Mouse (Mus musculus) neural tube, embryonic 15.5 days (tissue): ENCODE measurements around the gene Slc1a1. TPM values are rescaled to one million over a fixed set of nuclear protein-coding genes. Genes with fewer than 3 reads are reported as not detected.

Experiments used
- ATAC-seq: fragments of 200-750 bp; cut with Nextera tagmentation; 2 replicates; pipeline ENCODE4 v1.8.0; 2017; ENCODE audit warnings: mild to moderate bottlenecking, moderate TSS enrichment, moderate library complexity; ENCODE audit not compliant: low FRiP score
- H3K27ac ChIP-seq: fragments of 300-500 bp; sonication (generic); replicated peaks from 2 replicates; pipeline ENCODE4 v1.5.1; 2015; ENCODE audit warnings: mild to moderate bottlenecking, inconsistent platforms
- H3K27me3 ChIP-seq: fragments of 300-500 bp; sonication (generic); replicated peaks from 2 replicates; pipeline ENCODE4 v1.6.1; 2015; ENCODE audit warnings: inconsistent platforms
- H3K36me3 ChIP-seq: fragments of 300-500 bp; sonication (generic); 2 replicates; pipeline ENCODE4 v1.6.1; 2015; ENCODE audit warnings: inconsistent platforms
- H3K4me1 ChIP-seq: fragments of 300-500 bp; sonication (generic); 2 replicates; pipeline ENCODE4 v1.6.1; 2015; ENCODE audit warnings: inconsistent platforms
- H3K4me2 ChIP-seq: fragments of 300-500 bp; sonication (generic); 2 replicates; pipeline ENCODE4 v1.6.1; 2015; ENCODE audit warnings: inconsistent platforms, mild to moderate bottlenecking, moderate library complexity
- H3K4me3 ChIP-seq: fragments of 300-500 bp; sonication (generic); replicated peaks from 2 replicates; pipeline ENCODE4 v1.5.1; 2015; ENCODE audit warnings: mild to moderate bottlenecking, inconsistent platforms
- H3K9ac ChIP-seq: fragments of 300-500 bp; sonication (generic); replicated peaks from 2 replicates; pipeline ENCODE4 v1.6.1; 2015; ENCODE audit warnings: mild to moderate bottlenecking, inconsistent platforms
- H3K9me3 ChIP-seq: fragments of 300-500 bp; sonication (generic); replicated peaks from 2 replicates; pipeline ENCODE4 v1.6.1; 2016; ENCODE audit warnings: inconsistent platforms
- WGBS: fragments of 180-500 bp; shearing (Covaris S2); methylation state at CpG from one replicate; pipeline ENCODE4 v1.1.7; 2015; ENCODE audit warnings: mixed read lengths; 5-methylcytosine and 5-hydroxymethylcytosine counted together
- polyA plus RNA-seq: library from polyadenylated mRNA; unstranded; fragments of >200 nt; fragmentation: Nextera tagmentation; extraction: Ambion mirVana; gene quantifications from 2 replicates; pipeline ENCODE4 v1.2.1, GENCODE M21; 2015

The Slc1a1 gene
- 49.5 and 57.3 TPM in 2 replicates for polyA plus RNA-seq

DNA sequence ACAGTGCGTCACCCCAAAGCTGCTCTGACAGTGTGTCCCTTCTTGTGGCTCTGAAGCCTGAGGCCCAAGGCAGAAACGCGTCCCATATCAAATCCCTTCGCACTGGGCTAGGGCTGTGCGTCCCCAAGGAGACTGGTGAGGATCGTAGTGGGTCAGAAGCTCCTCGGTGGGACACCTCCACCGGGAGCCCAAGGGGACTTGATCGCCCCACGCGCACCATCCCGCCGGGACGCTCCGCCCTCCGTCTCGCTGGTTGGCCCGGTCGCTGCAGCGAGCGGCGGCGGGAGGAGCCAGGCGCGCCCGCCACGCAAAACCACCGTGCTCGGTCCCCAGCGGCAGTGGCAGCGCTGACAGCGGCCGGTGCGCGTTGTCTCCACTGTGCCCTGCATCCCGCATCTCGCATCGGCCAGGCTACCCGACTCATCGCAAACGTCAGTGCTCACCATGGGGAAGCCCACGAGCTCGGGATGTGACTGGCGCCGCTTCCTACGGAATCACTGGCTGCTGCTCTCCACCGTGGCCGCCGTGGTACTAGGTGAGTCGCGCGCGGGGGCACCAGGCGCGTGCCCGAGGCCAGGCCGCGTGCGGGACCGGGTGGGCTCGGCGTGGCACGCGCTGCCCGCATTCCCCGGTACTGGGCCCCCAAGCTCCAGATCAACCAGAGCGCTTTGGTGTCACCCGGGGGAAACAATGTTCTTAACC is at the start of gene Slc1a1:
Slc1a1 (plus strand) TSS at position 252 of the 702 bp plus-strand sequence.
- H3K27me3 ChIP-seq: no peaks in the 10 kb centered on the region
- peak within 1 kb of the TSS; percentile 61 for H3K4me3 ChIP-seq
- peak within 1 kb of the TSS; percentile 85 for H3K4me2 ChIP-seq
- H3K36me3 ChIP-seq: no peaks in the 10 kb centered on the region; the same call in 1 of the 2 replicates
- peaks cover 21% of the 10 kb centered on the region for H3K4me1 ChIP-seq
- no peaks in the 10 kb centered on the region for H3K9me3 ChIP-seq
- under 1% methylated on average over 67 of the region's 68 CpGs for WGBS
- H3K27ac ChIP-seq: peak within 1 kb of the TSS; percentile 85
- peak; percentile 94 for ATAC-seq
- H3K9ac ChIP-seq: peak within 1 kb of the TSS; percentile 64

- Histone ChIP-seq H3K9ac (no peak overlapping the region), H3K9me3 (no peaks in the 10 kb centered on the region), H3K4me2 (no peak overlapping the region), H3K27me3 (no peaks in the 10 kb centered on the region), H3K4me1 (no peaks in the 10 kb centered on the region), H3K36me3 (no peaks in the 10 kb centered on the region), H3K27ac (no peak overlapping the region), H3K4me3 (no peak overlapping the region)
- ATAC-seq: no peak
- 78% methylated on average over 1 of the region's 1 CpGs for WGBS
Observed at GRCm38 (mm10) chr19:28790196-28790595, 44.7 kb upstream of the Slc1a1 start.

GRCm38 (mm10) chr19:28793307-28793706 is 41.5 kb upstream of the Slc1a1 start:
- no peaks in the 10 kb centered on the region for H3K27me3 ChIP-seq
- H3K4me3 ChIP-seq: no peak overlapping the region
- no peak overlapping the region for H3K4me2 ChIP-seq
- 0 out of 2 replicates have a peak, but pooled peaks cover 2% of the 10 kb centered on the region for H3K4me1 ChIP-seq
- no peak for ATAC-seq
- H3K36me3 ChIP-seq: no peaks in the 10 kb centered on the region
- H3K9ac ChIP-seq: no peak overlapping the region
- no peaks in the 10 kb centered on the region for H3K9me3 ChIP-seq
- H3K27ac ChIP-seq: no peak overlapping the region
- WGBS: 88% methylated on average over 2 of the region's 2 CpGs

DNA sequence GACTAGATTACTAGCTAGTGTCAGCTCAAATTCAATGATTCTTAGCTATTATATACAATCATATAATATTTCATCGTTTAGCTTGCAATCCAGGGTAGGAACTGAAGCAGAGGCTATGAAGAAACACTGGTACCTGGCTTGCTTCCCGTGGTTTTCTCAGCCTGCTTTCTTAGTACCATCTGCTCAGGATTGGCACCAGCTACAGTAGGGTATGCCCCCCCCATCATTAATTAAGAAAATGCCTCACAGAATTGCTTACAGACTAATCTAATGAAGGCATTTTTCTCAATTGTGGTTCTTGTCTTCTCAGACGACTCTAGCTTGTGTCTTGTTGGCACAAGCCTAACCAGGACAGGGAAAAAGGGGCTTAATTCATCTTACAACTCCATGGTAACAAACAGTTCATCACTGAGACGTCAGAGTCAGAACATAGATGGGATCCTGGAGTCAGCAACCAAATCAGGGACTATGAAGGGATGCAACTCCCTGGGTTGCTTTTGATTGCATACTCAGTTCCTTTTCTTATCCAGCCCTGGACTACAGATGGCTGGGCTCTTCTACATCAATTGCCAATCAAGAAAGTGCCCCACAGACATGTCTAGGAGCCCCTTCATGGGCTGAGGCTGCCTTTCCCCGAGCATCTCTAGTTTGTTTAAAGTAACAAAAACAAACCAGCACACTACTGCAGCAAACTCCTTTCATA is 38.6 kb upstream of the Slc1a1 start:
- Histone ChIP-seq H3K4me2 (no peak overlapping the region), H3K27ac (no peak overlapping the region), H3K4me1 (0 out of 2 replicates have a peak, but pooled peaks cover 2% of the 10 kb centered on the region), H3K4me3 (no peak overlapping the region), H3K9ac (no peak overlapping the region), H3K36me3 (no peaks in the 10 kb centered on the region), H3K27me3 (no peaks in the 10 kb centered on the region), H3K9me3 (no peaks in the 10 kb centered on the region)
- no peak for ATAC-seq
- WGBS: 56% methylated on average over 5 of the region's 5 CpGs

GRCm38 (mm10) chr19:28796966-28797365 is 37.9 kb upstream of the Slc1a1 start:
- no peak overlapping the region for H3K4me3 ChIP-seq
- WGBS: 40% methylated on average over 1 of the region's 1 CpGs
- H3K9ac ChIP-seq: no peak overlapping the region
- H3K9me3 ChIP-seq: no peaks in the 10 kb centered on the region
- no peaks in the 10 kb centered on the region for H3K36me3 ChIP-seq
- no peak overlapping the region for H3K27ac ChIP-seq
- H3K27me3 ChIP-seq: no peaks in the 10 kb centered on the region
- 0 out of 2 replicates have a peak, but pooled peaks cover 2% of the 10 kb centered on the region for H3K4me1 ChIP-seq
- no peak overlapping the region for H3K4me2 ChIP-seq
- no peak for ATAC-seq

DNA sequence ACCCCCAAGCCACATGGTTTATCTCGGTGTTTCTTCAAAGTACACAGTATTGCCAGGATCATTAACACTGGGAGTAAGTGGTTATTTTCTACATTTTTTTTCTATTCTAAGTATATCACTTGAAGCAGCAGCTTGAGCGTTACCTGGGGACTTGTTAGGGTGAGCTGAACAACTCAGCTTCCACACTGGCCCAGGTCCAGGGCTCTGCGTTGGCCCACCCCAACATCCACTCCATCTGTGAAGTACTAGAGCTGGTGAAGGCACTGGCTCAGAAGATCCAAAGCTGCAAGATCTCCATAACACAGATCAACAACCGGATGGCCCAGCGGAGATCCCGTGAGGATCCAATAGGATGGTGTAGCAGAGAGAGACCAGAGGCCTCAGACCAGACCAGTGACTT is 37.2 kb upstream of the Slc1a1 start:
- H3K9ac ChIP-seq: no peak overlapping the region
- H3K36me3 ChIP-seq: no peaks in the 10 kb centered on the region
- no peak overlapping the region for H3K4me2 ChIP-seq
- H3K27ac ChIP-seq: no peak overlapping the region
- H3K4me3 ChIP-seq: no peak overlapping the region
- no peaks in the 10 kb centered on the region for H3K9me3 ChIP-seq
- 85% methylated on average over 6 of the region's 6 CpGs for WGBS
- H3K27me3 ChIP-seq: no peaks in the 10 kb centered on the region
- no peak for ATAC-seq
- H3K4me1 ChIP-seq: 0 out of 2 replicates have a peak, but pooled peaks cover 2% of the 10 kb centered on the region

GRCm38 (mm10) chr19:28800448-28800847 is 34.4 kb upstream of the Slc1a1 start:
- H3K4me2 ChIP-seq: no peak overlapping the region
- no peaks in the 10 kb centered on the region for H3K36me3 ChIP-seq
- 0 out of 2 replicates have a peak, but pooled peaks cover 2% of the 10 kb centered on the region for H3K4me1 ChIP-seq
- WGBS: 45% methylated on average over 6 of the region's 6 CpGs
- peak; percentile 65; the same call in 1 of the 2 replicates for ATAC-seq
- no peak overlapping the region for H3K27ac ChIP-seq
- H3K4me3 ChIP-seq: no peak overlapping the region
- H3K9me3 ChIP-seq: no peaks in the 10 kb centered on the region
- no peaks in the 10 kb centered on the region for H3K27me3 ChIP-seq
- H3K9ac ChIP-seq: no peak overlapping the region

- no peak overlapping the region for H3K27ac ChIP-seq
- no peaks in the 10 kb centered on the region for H3K36me3 ChIP-seq
- no peaks in the 10 kb centered on the region for H3K27me3 ChIP-seq
- 94% methylated on average over 6 of the region's 6 CpGs for whole genome bisulfite sequencing
- ATAC-seq: no peak
- no peak overlapping the region for H3K4me2 ChIP-seq
- H3K9me3 ChIP-seq: no peaks in the 10 kb centered on the region
- H3K4me1 ChIP-seq: no peaks in the 10 kb centered on the region
- H3K9ac ChIP-seq: no peak overlapping the region
- no peak overlapping the region for H3K4me3 ChIP-seq
Observed at GRCm38 (mm10) chr19:28806276-28806675, 28.6 kb upstream of the Slc1a1 start.

DNA sequence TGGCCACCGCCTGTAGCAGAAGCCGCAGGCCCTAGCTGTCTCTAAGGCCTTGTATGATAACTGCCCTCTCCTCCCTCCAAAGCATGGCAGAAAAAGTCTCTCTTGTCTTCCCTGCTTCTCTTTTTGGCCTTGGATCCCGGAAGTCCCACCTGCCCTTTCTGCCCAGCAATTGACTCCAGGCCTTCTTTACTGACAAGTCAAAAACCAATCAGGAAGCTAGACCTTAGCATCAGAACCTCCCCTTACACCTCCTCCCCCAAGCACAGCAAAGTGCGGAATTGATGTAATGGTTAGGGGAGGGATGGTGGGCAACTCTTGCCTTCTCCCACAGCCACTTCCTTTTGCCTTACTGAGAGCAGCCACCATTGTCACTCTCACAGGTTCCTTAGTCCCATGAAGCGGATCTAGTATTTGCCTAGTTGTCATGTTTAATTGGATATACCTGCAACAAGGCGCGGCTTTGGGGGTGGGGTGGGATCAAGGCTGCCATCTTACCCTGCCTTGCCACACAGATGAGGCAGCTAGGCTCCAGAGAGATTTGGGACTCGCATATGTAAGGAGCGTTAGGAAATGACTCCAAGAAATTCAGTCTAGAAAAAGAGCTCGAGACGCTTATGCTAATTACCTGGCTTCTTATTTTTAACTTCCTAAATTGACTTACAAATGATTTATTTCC is 27.9 kb upstream of the Slc1a1 start:
- no peaks in the 10 kb centered on the region for H3K36me3 ChIP-seq
- no peaks in the 10 kb centered on the region for H3K4me1 ChIP-seq
- ATAC-seq: no peak
- 93% methylated on average over 11 of the region's 11 CpGs for WGBS
- H3K27ac ChIP-seq: no peak overlapping the region
- H3K4me3 ChIP-seq: no peak overlapping the region
- H3K4me2 ChIP-seq: no peak overlapping the region
- no peak overlapping the region for H3K9ac ChIP-seq
- H3K9me3 ChIP-seq: no peaks in the 10 kb centered on the region
- no peaks in the 10 kb centered on the region for H3K27me3 ChIP-seq

GRCm38 (mm10) chr19:28807497-28807871 is 27.4 kb upstream of the Slc1a1 start:
- H3K4me1 ChIP-seq: no peaks in the 10 kb centered on the region
- no peaks in the 10 kb centered on the region for H3K27me3 ChIP-seq
- H3K9me3 ChIP-seq: no peaks in the 10 kb centered on the region
- no peak overlapping the region for H3K4me3 ChIP-seq
- no peak for ATAC-seq
- no peak overlapping the region for H3K27ac ChIP-seq
- H3K9ac ChIP-seq: no peak overlapping the region
- WGBS: 67% methylated on average over 2 of the region's 2 CpGs
- H3K4me2 ChIP-seq: no peak overlapping the region
- H3K36me3 ChIP-seq: no peaks in the 10 kb centered on the region

DNA sequence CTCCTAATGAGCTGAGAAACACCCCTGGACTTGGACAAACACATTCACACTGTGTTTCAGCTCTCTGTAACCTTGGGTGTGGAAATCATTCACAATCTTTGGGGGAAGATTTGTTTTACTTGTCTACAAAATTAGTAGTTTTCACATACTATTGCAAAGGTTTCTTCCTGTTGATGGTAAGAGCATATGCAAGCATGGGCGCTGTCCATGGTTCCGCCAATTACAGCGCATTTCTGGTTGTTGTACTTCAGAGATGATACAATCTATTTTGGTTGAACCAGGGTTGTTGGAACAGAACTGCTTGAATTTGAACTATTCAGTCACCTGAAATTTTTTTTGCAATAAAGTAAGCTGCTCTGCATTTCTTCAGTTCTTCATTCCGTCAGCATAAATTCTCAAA is 16.6 kb upstream of the Slc1a1 start:
- WGBS: 92% methylated on average over 4 of the region's 4 CpGs
- no peak overlapping the region for H3K9ac ChIP-seq
- no peak overlapping the region for H3K27ac ChIP-seq
- no peaks in the 10 kb centered on the region for H3K9me3 ChIP-seq
- no peak for ATAC-seq
- H3K27me3 ChIP-seq: no peaks in the 10 kb centered on the region
- no peak overlapping the region for H3K4me3 ChIP-seq
- no peaks in the 10 kb centered on the region for H3K36me3 ChIP-seq
- no peaks in the 10 kb centered on the region for H3K4me1 ChIP-seq
- no peak overlapping the region for H3K4me2 ChIP-seq
